Mouse (Mus musculus): ENCODE results near the gene Plagl1. TPM values are rescaled to one million over a fixed set of nuclear protein-coding genes. Genes with fewer than 3 reads are reported as not detected.

Gene Plagl1
- 25.4 TPM for polyA plus RNA-seq (2014; fragmentation: Illumina TruSeq; extraction: RNeasy Lipid Tissue Mini Kit (QIAGEN cat#74804); ENCODE audit: low read depth, low replicate concordance)

GRCm38 (mm10) chr10:13060021-13060668, at the start of gene Plagl1:
Plagl1 (plus strand) TSS chr10:13060504.

DNA sequence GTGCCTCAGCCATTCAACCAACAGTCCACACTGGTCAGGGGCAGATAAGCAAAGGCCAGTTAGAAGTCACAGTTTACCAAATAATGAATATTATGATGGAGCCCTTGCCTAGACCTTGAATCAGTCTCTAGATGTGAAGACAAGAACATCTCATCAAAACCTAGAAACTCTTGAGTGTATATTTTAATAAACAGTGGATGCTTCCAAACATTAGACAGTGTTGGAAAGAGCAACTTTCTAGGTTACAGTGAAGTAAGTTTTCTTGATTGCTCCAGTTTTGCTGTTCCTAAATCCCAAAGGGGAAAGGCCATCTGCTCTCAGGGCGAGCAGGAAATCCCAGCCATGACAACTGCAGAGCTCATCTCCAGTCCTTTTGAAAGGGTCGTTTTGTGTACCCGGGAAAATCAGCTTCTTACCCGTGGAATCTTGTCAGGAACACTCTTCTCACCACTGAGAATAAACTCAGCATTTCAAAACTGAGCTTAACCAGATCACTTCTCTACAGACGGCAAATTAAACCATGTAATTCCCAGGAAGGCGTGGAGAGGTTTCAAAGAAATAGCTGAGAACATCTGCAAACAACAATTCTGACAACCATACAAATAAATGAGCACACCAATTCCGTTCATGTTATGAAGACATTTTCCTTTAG, 117.8 kb downstream of the Plagl1 start, which contains the start of gene Zc2hc1b:
Gene Zc2hc1b, minus strand, starts transcription at position 51 of the 652 bp plus-strand sequence.

Other genes starting within 250 kb of the Plagl1 start
- gene Utrn, start 191.1 kb upstream of the Plagl1 start, polyA plus RNA-seq (2014; fragmentation: Illumina TruSeq; extraction: RNeasy Lipid Tissue Mini Kit (QIAGEN cat#74804); ENCODE audit: low read depth, low replicate concordance) = 44.9 TPM
- 1.5 TPM for gene Stx11, start 96.2 kb upstream of the Plagl1 start, polyA plus RNA-seq (2014; fragmentation: Illumina TruSeq; extraction: RNeasy Lipid Tissue Mini Kit (QIAGEN cat#74804); ENCODE audit: low read depth, low replicate concordance)
- 0.12 TPM for gene Sf3b5, start 55.2 kb upstream of the Plagl1 start, polyA plus RNA-seq (2014; fragmentation: Illumina TruSeq; extraction: RNeasy Lipid Tissue Mini Kit (QIAGEN cat#74804); ENCODE audit: low read depth, low replicate concordance)
- gene Zc2hc1b, start 117.5 kb downstream of the Plagl1 start, polyA plus RNA-seq (2014; fragmentation: Illumina TruSeq; extraction: RNeasy Lipid Tissue Mini Kit (QIAGEN cat#74804); ENCODE audit: low read depth, low replicate concordance) = not detected
- gene Ltv1, start 132.7 kb downstream of the Plagl1 start, polyA plus RNA-seq (2014; fragmentation: Illumina TruSeq; extraction: RNeasy Lipid Tissue Mini Kit (QIAGEN cat#74804); ENCODE audit: low read depth, low replicate concordance) = 42.0 TPM

Data from kidney, adult 10 weeks (tissue).